Mouse (Mus musculus) forebrain, embryonic 10.5 days (tissue): ENCODE measurements around the gene Cd44. TPM values are rescaled to one million over a fixed set of nuclear protein-coding genes. Genes with fewer than 3 reads are reported as not detected.

ENCODE experiments used
- DNase-seq: peaks from one replicate; pipeline ENCODE4 v3.0.0-alpha.2; 2017; ENCODE audit warnings: low spot score; ENCODE audit errors: extremely low spot score
- H3K27ac ChIP-seq: fragments of 300-500 bp; sonication (generic); 2 replicates; pipeline ENCODE4 v1.5.1; 2016; ENCODE audit warnings: mild to moderate bottlenecking
- H3K27me3 ChIP-seq: fragments of 300-500 bp; sonication (generic); 2 replicates; pipeline ENCODE4 v1.6.1; 2016; ENCODE audit warnings: mild to moderate bottlenecking; ENCODE audit not compliant: poor library complexity, severe bottlenecking
- H3K36me3 ChIP-seq: fragments of 300-500 bp; sonication (generic); replicated peaks from 2 replicates; pipeline ENCODE4 v1.6.1; 2016; ENCODE audit warnings: mild to moderate bottlenecking, moderate library complexity
- H3K4me1 ChIP-seq: fragments of 300-500 bp; sonication (generic); 2 replicates; pipeline ENCODE4 v1.6.1; 2016
- H3K4me3 ChIP-seq: fragments of 300-500 bp; sonication (generic); 2 replicates; pipeline ENCODE4 v1.5.1; 2016; ENCODE audit warnings: mild to moderate bottlenecking, moderate library complexity
- H3K9me3 ChIP-seq: fragments of 300-500 bp; sonication (generic); 2 replicates; pipeline ENCODE4 v1.6.1; 2016; ENCODE audit warnings: mild to moderate bottlenecking, moderate library complexity
- WGBS: fragments of 180-500 bp; shearing (Covaris S2); methylation state at CpG from one replicate; pipeline ENCODE4 v1.1.7; 2016; 5-methylcytosine and 5-hydroxymethylcytosine counted together
- polyA plus RNA-seq: library from polyadenylated mRNA; unstranded; fragments of >200 nt; fragmentation: Nextera tagmentation; extraction: Ambion mirVana; gene quantifications from 2 replicates; pipeline ENCODE4 v1.2.1, GENCODE M21; 2016

Gene Cd44
- polyA plus RNA-seq, 1 experiment from 2014 or later: 2.8 TPM

DNA sequence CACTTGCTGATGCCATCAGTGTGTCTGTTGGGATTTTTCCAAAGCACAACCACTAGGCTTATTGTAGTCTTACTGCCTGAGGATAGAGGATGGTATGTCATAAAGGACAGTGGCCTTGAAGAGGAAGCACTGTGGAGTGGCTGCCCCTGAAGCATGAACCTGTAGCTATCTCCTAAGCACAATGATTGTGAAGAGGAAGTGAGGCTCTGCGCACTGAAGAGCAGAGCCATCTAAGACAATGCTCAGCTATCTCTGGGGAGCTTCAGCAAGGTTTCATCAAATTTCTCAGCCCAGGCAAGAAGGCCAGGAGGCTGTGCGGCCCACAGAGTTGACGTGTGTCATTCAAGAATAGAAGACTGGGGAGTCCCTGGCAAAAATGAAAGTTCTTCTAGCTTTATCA is 106.4 kb downstream of the Cd44 start:
- Histone ChIP-seq H3K4me3 (no peak overlapping the region), H3K4me1 (peaks cover 5% of the 10 kb centered on the region; the same call in 1 of the 2 replicates), H3K27me3 (no peaks in the 10 kb centered on the region), H3K36me3 (no peaks in the 10 kb centered on the region), H3K27ac (no peak overlapping the region), H3K9me3 (no peaks in the 10 kb centered on the region)
- WGBS: 95% methylated on average over 3 of the region's 3 CpGs
- DNase-seq: no peak

DNA sequence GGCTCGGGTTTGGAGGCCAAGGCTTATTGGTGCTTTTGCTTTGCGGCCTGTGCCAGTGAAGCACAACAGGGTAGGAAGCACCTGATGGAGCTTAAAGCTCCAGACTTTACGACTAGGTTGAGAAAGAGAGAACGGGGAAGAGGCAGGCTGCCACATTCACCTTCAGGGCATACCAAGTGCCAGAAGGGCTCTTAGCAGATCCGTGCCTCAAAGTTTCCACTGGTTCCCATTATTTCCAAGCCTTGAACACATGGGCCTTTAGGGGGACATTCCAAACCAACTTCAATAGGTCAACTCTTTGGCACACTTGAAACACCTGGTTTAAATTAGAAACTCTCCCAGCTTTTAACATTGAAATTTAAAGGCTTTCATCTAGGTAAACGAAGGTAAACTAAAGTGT is 108.7 kb downstream of the Cd44 start:
- DNase-seq: no peak
- Histone ChIP-seq H3K27me3 (no peaks in the 10 kb centered on the region), H3K36me3 (no peaks in the 10 kb centered on the region), H3K4me1 (peaks cover 2% of the 10 kb centered on the region; the same call in 1 of the 2 replicates), H3K27ac (no peak overlapping the region), H3K4me3 (no peak overlapping the region), H3K9me3 (no peaks in the 10 kb centered on the region)
- WGBS: 85% methylated on average over 6 of the region's 6 CpGs

DNA sequence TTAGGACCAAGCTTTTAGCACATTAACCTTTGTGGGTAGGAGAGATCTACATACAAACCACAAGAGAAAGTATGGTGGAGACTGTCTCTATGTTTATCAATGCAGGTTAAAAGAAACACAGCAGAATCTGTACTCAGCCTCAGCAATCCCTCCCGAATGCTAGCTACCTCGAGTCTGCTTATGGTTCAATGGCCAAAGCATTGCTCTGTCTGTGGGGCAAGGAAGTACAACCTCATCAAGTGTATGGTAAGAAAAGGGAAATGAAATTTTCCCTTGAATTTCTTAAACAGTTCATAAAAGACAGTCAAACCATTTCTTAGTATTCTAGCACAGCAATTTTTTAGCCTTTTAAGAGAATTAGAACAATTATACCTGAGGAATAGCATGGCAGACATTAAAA is 109.8 kb downstream of the Cd44 start:
- no peaks in the 10 kb centered on the region for H3K4me1 ChIP-seq
- H3K4me3 ChIP-seq: no peak overlapping the region
- no peak overlapping the region for H3K27ac ChIP-seq
- H3K9me3 ChIP-seq: no peaks in the 10 kb centered on the region
- WGBS: 81% methylated on average over 2 of the region's 2 CpGs
- DNase-seq: no peak
- H3K27me3 ChIP-seq: no peaks in the 10 kb centered on the region
- H3K36me3 ChIP-seq: no peaks in the 10 kb centered on the region

- no peaks in the 10 kb centered on the region for H3K36me3 ChIP-seq
- 76% methylated on average over 4 of the region's 4 CpGs for WGBS
- H3K27me3 ChIP-seq: no peaks in the 10 kb centered on the region
- H3K9me3 ChIP-seq: no peaks in the 10 kb centered on the region
- no peak overlapping the region for H3K27ac ChIP-seq
- no peaks in the 10 kb centered on the region for H3K4me1 ChIP-seq
- H3K4me3 ChIP-seq: no peak overlapping the region
- DNase-seq: no peak
Observed at GRCm38 (mm10) chr2:102785696-102786095, 115.8 kb downstream of the Cd44 start.

DNA sequence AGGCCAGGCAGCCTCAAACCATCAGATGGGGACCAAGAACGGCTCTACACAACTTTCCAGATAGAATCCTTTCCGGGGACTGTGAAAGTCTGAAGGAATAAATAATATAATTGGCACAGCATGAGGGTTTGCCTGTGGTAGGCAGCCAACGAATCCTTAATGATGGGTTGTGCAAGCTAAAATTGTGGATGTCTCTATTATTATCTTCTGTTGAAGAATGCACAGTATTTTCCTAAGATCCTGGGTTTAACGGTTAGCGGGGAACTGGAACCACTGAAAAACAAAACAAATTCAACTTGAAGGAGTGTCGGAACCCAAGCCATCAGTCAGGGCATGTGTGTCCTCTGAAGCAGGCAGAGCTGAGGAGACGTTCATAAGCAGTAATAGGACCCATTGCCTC is 118.7 kb downstream of the Cd44 start:
- no peak overlapping the region for H3K4me3 ChIP-seq
- no peaks in the 10 kb centered on the region for H3K9me3 ChIP-seq
- H3K4me1 ChIP-seq: no peaks in the 10 kb centered on the region
- H3K36me3 ChIP-seq: no peaks in the 10 kb centered on the region
- no peaks in the 10 kb centered on the region for H3K27me3 ChIP-seq
- no peak overlapping the region for H3K27ac ChIP-seq
- 90% methylated on average over 7 of the region's 7 CpGs for WGBS
- DNase-seq: no peak

DNA sequence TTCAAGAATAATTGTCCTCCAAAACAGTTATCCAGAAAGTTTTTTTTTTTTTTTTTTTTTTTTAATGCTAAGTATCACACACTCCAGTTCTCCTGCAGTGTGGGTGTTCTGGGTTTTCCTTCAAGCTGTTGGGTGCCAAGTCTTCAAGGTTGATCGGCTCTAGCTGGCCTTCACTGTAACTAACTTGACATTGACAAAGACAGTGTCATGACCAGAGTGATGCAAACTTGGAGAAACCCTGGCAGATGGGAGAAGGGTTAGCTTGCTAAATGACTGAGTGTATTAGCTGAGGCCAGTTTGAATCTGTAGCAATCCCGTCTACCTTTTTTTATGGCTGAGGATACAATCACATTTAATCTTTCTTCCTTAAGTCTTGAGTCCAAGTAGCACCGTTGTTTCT is 123.3 kb downstream of the Cd44 start:
- DNase-seq: no peak
- Histone ChIP-seq H3K4me3 (no peak overlapping the region), H3K9me3 (no peaks in the 10 kb centered on the region), H3K4me1 (no peaks in the 10 kb centered on the region), H3K27ac (no peak overlapping the region), H3K36me3 (no peaks in the 10 kb centered on the region), H3K27me3 (no peaks in the 10 kb centered on the region)
- WGBS: 91% methylated on average over 3 of the region's 3 CpGs

DNA sequence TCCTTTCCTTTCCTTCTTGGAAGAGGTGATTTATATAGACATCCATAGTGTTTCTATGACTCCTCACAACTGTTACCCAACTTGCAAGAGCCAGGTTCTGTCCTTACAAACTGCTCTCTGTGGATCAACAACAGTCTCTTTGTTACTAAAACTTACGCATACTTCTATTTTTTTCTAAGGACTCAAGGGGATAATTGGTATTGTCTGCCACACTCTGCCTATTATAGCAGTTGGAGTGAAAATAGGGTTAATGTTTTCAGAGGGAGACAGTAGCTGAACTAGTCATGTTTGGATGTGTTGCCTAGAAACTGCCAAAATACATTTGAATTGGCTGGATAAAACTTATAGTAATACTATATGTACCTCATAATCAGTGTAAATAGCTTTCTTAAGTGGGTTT is 125.9 kb downstream of the Cd44 start:
- no peak for DNase-seq
- 66% methylated on average over 1 of the region's 1 CpGs for WGBS
- Histone ChIP-seq H3K27me3 (no peaks in the 10 kb centered on the region), H3K27ac (no peak overlapping the region), H3K9me3 (no peaks in the 10 kb centered on the region), H3K36me3 (no peaks in the 10 kb centered on the region), H3K4me3 (no peak overlapping the region), H3K4me1 (no peaks in the 10 kb centered on the region)

- no peaks in the 10 kb centered on the region for H3K4me1 ChIP-seq
- no peak overlapping the region for H3K4me3 ChIP-seq
- DNase-seq: no peak
- no peaks in the 10 kb centered on the region for H3K36me3 ChIP-seq
- WGBS: 81% methylated on average over 4 of the region's 4 CpGs
- no peaks in the 10 kb centered on the region for H3K9me3 ChIP-seq
- no peak overlapping the region for H3K27ac ChIP-seq
- no peaks in the 10 kb centered on the region for H3K27me3 ChIP-seq
Observed at GRCm38 (mm10) chr2:102774700-102775099, 126.8 kb downstream of the Cd44 start.

GRCm38 (mm10) chr2:102772276-102772675 is 129.2 kb downstream of the Cd44 start:
- Histone ChIP-seq H3K27me3 (no peaks in the 10 kb centered on the region), H3K4me3 (no peak overlapping the region), H3K27ac (no peak overlapping the region), H3K9me3 (no peaks in the 10 kb centered on the region), H3K36me3 (no peaks in the 10 kb centered on the region), H3K4me1 (no peaks in the 10 kb centered on the region)
- WGBS: 96% methylated on average over 5 of the region's 5 CpGs
- no peak for DNase-seq

DNA sequence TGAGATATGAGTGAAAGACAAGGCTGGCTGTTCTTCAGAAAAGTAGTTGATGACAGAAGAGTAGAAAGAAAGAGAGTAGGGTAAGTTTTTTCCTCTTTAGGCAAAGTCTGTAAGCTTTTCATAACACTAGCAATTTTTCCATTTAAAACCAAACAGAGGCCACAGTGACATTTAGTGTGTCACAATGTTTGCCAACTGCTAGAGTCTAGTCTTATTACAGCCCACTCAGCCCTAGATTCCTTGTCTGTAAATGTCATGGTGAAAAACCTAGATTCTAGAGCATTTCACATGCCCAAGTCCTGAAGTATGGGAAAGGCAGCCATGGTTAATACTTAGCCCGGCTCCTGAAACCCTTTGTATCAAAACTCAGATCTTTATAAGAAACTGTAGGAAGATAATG is 130.2 kb downstream of the Cd44 start:
- DNase-seq: no peak
- Histone ChIP-seq H3K4me1 (no peaks in the 10 kb centered on the region), H3K4me3 (no peak overlapping the region), H3K36me3 (no peaks in the 10 kb centered on the region), H3K27ac (no peak overlapping the region), H3K9me3 (no peaks in the 10 kb centered on the region), H3K27me3 (no peaks in the 10 kb centered on the region)
- 95% methylated on average over 1 of the region's 1 CpGs for WGBS

- 81% methylated on average over 3 of the region's 3 CpGs for WGBS
Observed at GRCm38 (mm10) chr2:102768267-102768666, 133.2 kb downstream of the Cd44 start.

DNA sequence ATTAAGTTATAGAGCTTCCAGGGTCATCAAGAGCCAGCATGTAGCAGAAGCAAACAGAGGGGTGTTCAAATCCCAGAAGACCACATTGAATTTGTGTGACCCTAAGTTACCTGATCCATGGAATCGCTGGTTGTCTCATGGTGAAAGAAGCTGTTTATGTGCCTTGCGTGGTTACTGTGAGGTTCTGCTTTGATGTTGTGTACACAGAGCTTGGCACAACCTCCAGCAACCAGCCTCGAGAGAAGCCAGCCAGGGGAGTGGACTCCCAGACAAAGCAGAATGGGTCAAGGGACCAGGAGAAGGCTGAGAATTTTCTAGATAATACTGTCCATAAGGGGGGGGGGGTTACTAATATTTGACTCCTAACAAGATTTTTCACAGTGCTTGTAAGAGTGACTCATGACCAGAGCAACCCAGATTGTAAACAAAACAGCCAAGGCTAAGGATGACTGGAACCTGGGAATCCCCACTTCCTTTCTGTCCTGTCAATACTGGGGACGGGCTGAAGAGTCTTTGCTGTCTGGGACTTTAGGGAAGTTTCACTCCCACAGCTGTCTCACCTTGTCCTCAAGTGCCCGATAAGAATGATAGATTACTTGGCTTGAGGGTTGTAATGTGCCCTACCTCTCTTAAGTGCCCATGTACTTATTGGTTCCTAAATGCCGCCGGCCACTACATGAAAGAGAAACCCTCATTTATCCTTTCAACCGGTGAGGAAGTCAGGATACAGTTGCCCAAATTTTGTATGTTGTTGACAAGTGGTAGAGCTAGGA is 136.7 kb downstream of the Cd44 start:
- 90% methylated on average over 8 of the region's 8 CpGs for WGBS
- H3K27me3 ChIP-seq: no peaks in the 10 kb centered on the region
- DNase-seq: no peak
- no peaks in the 10 kb centered on the region for H3K4me1 ChIP-seq
- no peak overlapping the region for H3K27ac ChIP-seq
- no peak overlapping the region for H3K4me3 ChIP-seq
- no peaks in the 10 kb centered on the region for H3K36me3 ChIP-seq
- no peaks in the 10 kb centered on the region for H3K9me3 ChIP-seq

More at GRCm38 (mm10) chr2:102768267-102768666, 133.2 kb downstream of the Cd44 start:
- no peak overlapping the region for H3K27ac ChIP-seq
- no peaks in the 10 kb centered on the region for H3K36me3 ChIP-seq
- H3K4me3 ChIP-seq: no peak overlapping the region
- no peaks in the 10 kb centered on the region for H3K4me1 ChIP-seq
- H3K9me3 ChIP-seq: no peaks in the 10 kb centered on the region
- no peaks in the 10 kb centered on the region for H3K27me3 ChIP-seq
- DNase-seq: no peak

DNA sequence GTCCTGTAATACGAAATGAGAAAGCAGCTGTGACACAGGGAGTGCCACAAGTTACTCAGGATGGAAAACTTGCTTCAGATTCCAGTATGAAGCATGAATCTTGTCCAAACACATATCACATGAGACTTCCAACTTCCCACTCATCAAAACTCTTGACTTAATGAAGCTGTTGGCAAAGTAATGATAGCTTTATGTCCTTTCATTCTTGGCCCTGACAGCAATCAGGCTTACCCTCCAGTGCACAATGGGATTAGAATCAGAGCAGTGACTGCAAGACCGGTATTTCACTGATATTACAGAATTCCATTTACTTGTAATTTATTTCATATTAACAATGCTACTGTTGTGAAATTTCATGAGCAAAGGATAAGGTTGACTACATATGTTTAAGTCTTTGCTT is 137.5 kb downstream of the Cd44 start:
- H3K27me3 ChIP-seq: no peaks in the 10 kb centered on the region
- no peaks in the 10 kb centered on the region for H3K9me3 ChIP-seq
- H3K27ac ChIP-seq: no peak overlapping the region
- 90% methylated on average over 2 of the region's 2 CpGs for WGBS
- no peak overlapping the region for H3K4me3 ChIP-seq
- H3K36me3 ChIP-seq: no peaks in the 10 kb centered on the region
- no peaks in the 10 kb centered on the region for H3K4me1 ChIP-seq
- DNase-seq: no peak

GRCm38 (mm10) chr2:102763176-102763575 is 138.3 kb downstream of the Cd44 start:
- Histone ChIP-seq H3K36me3 (no peaks in the 10 kb centered on the region), H3K9me3 (no peaks in the 10 kb centered on the region), H3K27me3 (no peaks in the 10 kb centered on the region), H3K4me1 (no peaks in the 10 kb centered on the region), H3K27ac (no peak overlapping the region), H3K4me3 (no peak overlapping the region)
- WGBS: 90% methylated on average over 3 of the region's 3 CpGs
- no peak for DNase-seq
